Mouse (Mus musculus): ENCODE measurements around the gene Krt16. TPM values are rescaled to one million over a fixed set of nuclear protein-coding genes. Genes with fewer than 3 reads are reported as not detected.

Gene Krt16
- polyA plus RNA-seq, 1 experiment from 2014 or later = not detected

Other genes starting within 250 kb of the Krt16 start
- not detected in 2 replicates for gene Krt33a, start 232.7 kb downstream of the Krt16 start, polyA plus RNA-seq (2015; fragmentation: Nextera tagmentation; extraction: Ambion mirVana)
- not detected in 2 replicates for gene Krt33b, start 219.0 kb downstream of the Krt16 start, polyA plus RNA-seq (2015; fragmentation: Nextera tagmentation; extraction: Ambion mirVana)
- not detected in 2 replicates for gene Krt34, start 207.3 kb downstream of the Krt16 start, polyA plus RNA-seq (2015; fragmentation: Nextera tagmentation; extraction: Ambion mirVana)
- not detected in 2 replicates for gene Krt31, start 198.4 kb downstream of the Krt16 start, polyA plus RNA-seq (2015; fragmentation: Nextera tagmentation; extraction: Ambion mirVana)
- not detected in 2 replicates for gene Krt32, start 160.7 kb downstream of the Krt16 start, polyA plus RNA-seq (2015; fragmentation: Nextera tagmentation; extraction: Ambion mirVana)
- gene Krt35, start 152.7 kb downstream of the Krt16 start, polyA plus RNA-seq (2015; fragmentation: Nextera tagmentation; extraction: Ambion mirVana) = not detected in 2 replicates
- not detected in 2 replicates for gene Krt36, start 143.3 kb downstream of the Krt16 start, polyA plus RNA-seq (2015; fragmentation: Nextera tagmentation; extraction: Ambion mirVana)
- 0.10 and 0.20 TPM in 2 replicates for gene Krt13, start 127.3 kb downstream of the Krt16 start, polyA plus RNA-seq (2015; fragmentation: Nextera tagmentation; extraction: Ambion mirVana)
- gene Krt15, start 113.0 kb downstream of the Krt16 start, polyA plus RNA-seq (2015; fragmentation: Nextera tagmentation; extraction: Ambion mirVana) = 1.5 and 2.1 TPM in 2 replicates
- 2.6 and 4.3 TPM in 2 replicates for gene Krt19, start 100.2 kb downstream of the Krt16 start, polyA plus RNA-seq (2015; fragmentation: Nextera tagmentation; extraction: Ambion mirVana)
- gene Krt9, start 55.7 kb downstream of the Krt16 start, polyA plus RNA-seq (2015; fragmentation: Nextera tagmentation; extraction: Ambion mirVana) = not detected in 2 replicates
- gene Krt14, start 41.4 kb downstream of the Krt16 start, polyA plus RNA-seq (2015; fragmentation: Nextera tagmentation; extraction: Ambion mirVana) = 0.90 and 1.0 TPM in 2 replicates
- 0.41 and 0.62 TPM in 2 replicates for gene Krt17, start 12.1 kb upstream of the Krt16 start, polyA plus RNA-seq (2015; fragmentation: Nextera tagmentation; extraction: Ambion mirVana)
- gene Krt42, start 21.0 kb upstream of the Krt16 start, polyA plus RNA-seq (2015; fragmentation: Nextera tagmentation; extraction: Ambion mirVana) = not detected in 2 replicates
- gene Eif1, start 71.0 kb upstream of the Krt16 start, polyA plus RNA-seq (2015; fragmentation: Nextera tagmentation; extraction: Ambion mirVana) = 1,883 and 1,943 TPM in 2 replicates
- gene Gast, start 85.5 kb upstream of the Krt16 start, polyA plus RNA-seq (2015; fragmentation: Nextera tagmentation; extraction: Ambion mirVana) = not detected in 2 replicates
- 0.37 and 0.50 TPM in 2 replicates for gene Hap1, start 107.2 kb upstream of the Krt16 start, polyA plus RNA-seq (2015; fragmentation: Nextera tagmentation; extraction: Ambion mirVana)
- gene Jup, start 148.9 kb upstream of the Krt16 start, polyA plus RNA-seq (2015; fragmentation: Nextera tagmentation; extraction: Ambion mirVana) = 13.2 and 15.5 TPM in 2 replicates
- gene P3h4, start 165.9 kb upstream of the Krt16 start, polyA plus RNA-seq (2015; fragmentation: Nextera tagmentation; extraction: Ambion mirVana) = 5.8 and 6.0 TPM in 2 replicates
- 11.8 and 13.1 TPM in 2 replicates for gene Fkbp10, start 166.8 kb upstream of the Krt16 start, polyA plus RNA-seq (2015; fragmentation: Nextera tagmentation; extraction: Ambion mirVana)
- gene Nt5c3b, start 192.9 kb upstream of the Krt16 start, polyA plus RNA-seq (2015; fragmentation: Nextera tagmentation; extraction: Ambion mirVana) = 25.1 and 27.6 TPM in 2 replicates
- 0.08 and 0.24 TPM in 2 replicates for gene Klhl10, start 193.0 kb upstream of the Krt16 start, polyA plus RNA-seq (2015; fragmentation: Nextera tagmentation; extraction: Ambion mirVana)
- gene Klhl11, start 223.8 kb upstream of the Krt16 start, polyA plus RNA-seq (2015; fragmentation: Nextera tagmentation; extraction: Ambion mirVana) = 2.4 and 2.6 TPM in 2 replicates

All from liver, embryonic 13.5 days (tissue).